Mouse (Mus musculus) spleen, postnatal 0 days (tissue): ENCODE results near the gene Zscan2. TPM values are rescaled to one million over a fixed set of nuclear protein-coding genes. Genes with fewer than 3 reads are reported as not detected.

Experiments
- polyA plus RNA-seq: library from polyadenylated mRNA; unstranded; fragments of >200 nt; fragmentation: Nextera tagmentation; extraction: Ambion mirVana; gene quantifications from 2 replicates; pipeline ENCODE4 v1.2.1, GENCODE M21; 2015

Zscan2 gene
- 0.48 and 0.82 TPM in 2 replicates for polyA plus RNA-seq

DNA sequence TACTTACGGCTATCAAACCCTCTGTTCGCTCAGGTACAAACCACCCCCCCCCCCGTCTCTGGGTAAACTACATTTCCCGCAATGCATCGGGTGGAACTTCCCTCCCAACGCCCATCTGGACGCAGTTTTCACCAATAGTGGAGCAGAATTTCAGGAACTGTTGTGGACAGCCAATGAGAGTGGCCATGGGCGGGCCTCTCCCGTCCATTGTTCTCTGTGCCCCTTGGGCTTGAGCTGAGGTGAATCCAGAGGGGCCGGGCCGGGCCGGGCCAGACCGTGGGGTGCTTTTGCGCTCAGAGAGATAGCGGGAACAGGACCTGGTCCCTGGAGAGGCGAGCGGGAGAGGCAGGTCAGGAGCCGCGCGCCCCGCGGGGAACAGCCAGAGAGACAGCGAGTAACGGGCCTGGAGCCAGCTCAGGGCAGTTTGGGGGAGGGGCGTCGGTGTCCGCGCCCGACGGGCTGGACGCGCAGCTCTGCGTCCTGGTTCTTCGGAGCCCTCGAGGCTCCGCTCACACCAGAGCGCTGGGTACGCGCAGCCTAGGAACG, at the start of gene Zscan2:
TSS of gene Zscan2 (plus strand) at position 192 of the 546 bp plus-strand sequence.

DNA sequence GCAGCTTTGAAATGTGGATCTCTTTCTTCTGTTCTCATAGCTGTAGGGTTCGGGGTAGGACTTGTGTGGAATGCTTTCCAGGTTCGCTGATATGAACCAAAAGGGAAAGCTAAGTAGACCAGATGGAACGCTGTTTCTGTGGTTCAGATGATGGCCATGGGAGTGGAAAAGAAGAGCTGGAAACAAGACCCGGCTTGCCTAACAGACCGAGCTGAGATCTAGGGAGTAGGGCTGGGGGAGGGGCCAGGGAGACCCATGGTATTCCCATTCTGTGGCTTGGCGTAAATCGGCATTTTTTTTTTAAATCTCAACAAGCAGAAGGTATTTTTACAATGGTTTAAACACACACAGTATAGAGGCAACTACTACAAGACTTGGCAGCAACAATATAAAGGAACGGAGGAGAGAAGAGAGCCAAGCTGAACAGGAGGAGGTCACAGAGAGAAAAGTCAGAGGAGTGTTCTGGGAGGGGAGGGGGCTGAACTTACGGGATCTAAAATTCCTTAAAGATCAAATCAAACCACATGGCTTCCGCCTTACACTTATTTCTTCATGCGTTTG, 34.8 kb upstream of the Zscan2 start, which contains the start of gene Iqgap1:
TSS of gene Iqgap1 (minus strand) at position 132 of the 561 bp plus-strand sequence.

DNA sequence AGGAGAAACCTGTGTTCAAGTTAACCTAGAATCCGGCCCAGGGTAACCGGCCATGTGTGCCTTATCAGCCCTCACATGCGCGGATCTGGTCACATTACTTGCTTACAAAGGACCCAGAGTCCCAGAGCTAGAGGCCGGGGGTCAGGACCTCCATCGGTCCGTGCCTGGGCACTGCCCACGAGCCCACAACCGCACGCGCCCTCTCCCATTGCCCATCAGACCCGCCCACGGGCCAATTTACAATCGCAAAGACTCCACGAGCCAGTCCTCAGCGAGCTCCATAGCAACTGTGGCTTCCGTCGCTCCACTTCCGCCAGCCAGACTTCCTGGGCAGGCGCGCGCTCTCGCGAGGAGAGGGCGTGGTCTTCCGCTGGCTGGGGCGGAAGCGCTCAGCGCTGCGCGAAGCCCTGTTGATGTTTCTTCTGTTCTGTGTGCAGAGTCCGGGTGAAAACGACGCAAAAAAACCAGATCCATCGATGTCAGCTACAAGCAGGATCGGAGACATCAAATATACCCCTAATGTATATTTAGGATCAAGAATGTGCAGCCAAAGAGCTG, 40.3 kb downstream of the Zscan2 start, which contains the start of gene Wdr73:
TSS of gene Wdr73 (minus strand) at position 326 of the 558 bp plus-strand sequence.

DNA sequence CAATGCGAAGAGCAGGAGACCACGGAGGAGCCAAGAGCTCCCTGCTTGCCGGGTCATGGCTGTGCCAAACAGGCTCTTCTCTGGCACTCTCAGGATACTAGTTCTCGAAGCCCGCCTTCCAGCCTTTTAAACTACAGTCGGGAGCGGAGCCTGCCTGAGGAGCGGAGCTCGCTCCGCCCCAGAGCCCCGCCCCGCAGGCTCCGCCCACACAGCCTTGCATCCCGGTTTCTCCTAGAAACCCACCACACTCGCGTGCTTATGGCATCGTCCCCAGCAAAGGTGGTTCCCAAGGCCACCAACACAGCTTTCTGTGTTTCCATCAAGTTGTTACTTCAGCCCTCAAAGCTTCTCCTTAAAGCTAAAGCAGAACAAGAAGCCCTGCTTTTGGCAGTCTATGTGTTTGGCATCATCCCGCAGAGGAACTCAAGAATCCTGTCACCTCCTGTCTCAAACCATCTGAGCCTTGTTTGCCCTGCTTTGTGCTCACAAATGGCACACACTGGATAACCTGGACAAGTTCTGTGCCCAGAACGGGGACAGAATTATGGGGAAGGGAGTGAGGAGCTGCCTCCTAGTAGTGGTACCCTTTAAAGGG, 44.3 kb downstream of the Zscan2 start, which contains the start of gene Nmb:
TSS of gene Nmb (minus strand) at position 156 of the 595 bp plus-strand sequence.

Other genes starting within 250 kb of the Zscan2 start
- gene Crtc3, start 172.0 kb upstream of the Zscan2 start, polyA plus RNA-seq = 8.9 and 10.3 TPM in 2 replicates
- 40.2 and 52.3 TPM in 2 replicates for gene Iqgap1, start 34.9 kb upstream of the Zscan2 start, polyA plus RNA-seq
- gene Wdr73, start 40.3 kb downstream of the Zscan2 start, polyA plus RNA-seq = 20.4 and 20.7 TPM in 2 replicates
- gene Nmb, start 44.2 kb downstream of the Zscan2 start, polyA plus RNA-seq = 5.9 and 9.1 TPM in 2 replicates
- gene Sec11a, start 86.9 kb downstream of the Zscan2 start, polyA plus RNA-seq = 100 and 102 TPM in 2 replicates
- gene Zfp592, start 132.8 kb downstream of the Zscan2 start, polyA plus RNA-seq = 6.3 and 6.7 TPM in 2 replicates
- gene Alpk3, start 196.7 kb downstream of the Zscan2 start, polyA plus RNA-seq = 0.10 and 0.18 TPM in 2 replicates